Mouse (Mus musculus) forelimb bud, embryonic 11.5 days (tissue): ENCODE results near the gene Krt79.

Source experiments
- DNase-seq: peaks from one replicate; pipeline ENCODE4 v3.0.0-alpha.2; 2012; ENCODE audit warnings: low read depth, low spot score

Gene Krt79

GRCm38 (mm10) chr15:101933024-101933423 is 7.1 kb downstream of the Krt79 start:
- no peak for DNase-seq

GRCm38 (mm10) chr15:101929666-101930065 is 10.5 kb downstream of the Krt79 start:
- DNase-seq, result peak; percentile 10

GRCm38 (mm10) chr15:101929087-101929486 is 11.0 kb downstream of the Krt79 start:
- DNase-seq, result peak; percentile 11

- DNase-seq, result no peak
Measured at GRCm38 (mm10) chr15:101927340-101928080, 12.6 kb downstream of the Krt79 start.

GRCm38 (mm10) chr15:101925041-101925440 is 15.1 kb downstream of the Krt79 start:
- no peak for DNase-seq

- DNase-seq, result no peak
Measured at GRCm38 (mm10) chr15:101924635-101925034, 15.5 kb downstream of the Krt79 start, which contains the start of gene Krt4. Gene Krt4, minus strand, starts transcription at chr15:101924735.

GRCm38 (mm10) chr15:101922296-101922695 is 17.8 kb downstream of the Krt79 start:
- no peak for DNase-seq

- DNase-seq, result no peak
Measured at GRCm38 (mm10) chr15:101916072-101916471, 24.1 kb downstream of the Krt79 start.

GRCm38 (mm10) chr15:101904849-101905248 is 35.3 kb downstream of the Krt79 start:
- no peak for DNase-seq

- DNase-seq, result no peak
Measured at GRCm38 (mm10) chr15:101902171-101903149, 37.7 kb downstream of the Krt79 start.

GRCm38 (mm10) chr15:101895216-101895615 is 44.9 kb downstream of the Krt79 start:
- DNase-seq, result no peak

- DNase-seq, result no peak
Measured at GRCm38 (mm10) chr15:101892820-101893219, 47.3 kb downstream of the Krt79 start, which contains the start of gene Krt76. Gene Krt76, minus strand, starts transcription at chr15:101892920.

GRCm38 (mm10) chr15:101879776-101880175 is 60.3 kb downstream of the Krt79 start:
- DNase-seq, result peak; percentile 57
